Mouse (Mus musculus): ENCODE measurements at regions not wholly inside any gene's neighbourhood (a gene's known extent, or its start where the extent isn't known, plus 50 kb on each side); places are given as distances from the start of the nearest gene placed in this dataset.

DNA sequence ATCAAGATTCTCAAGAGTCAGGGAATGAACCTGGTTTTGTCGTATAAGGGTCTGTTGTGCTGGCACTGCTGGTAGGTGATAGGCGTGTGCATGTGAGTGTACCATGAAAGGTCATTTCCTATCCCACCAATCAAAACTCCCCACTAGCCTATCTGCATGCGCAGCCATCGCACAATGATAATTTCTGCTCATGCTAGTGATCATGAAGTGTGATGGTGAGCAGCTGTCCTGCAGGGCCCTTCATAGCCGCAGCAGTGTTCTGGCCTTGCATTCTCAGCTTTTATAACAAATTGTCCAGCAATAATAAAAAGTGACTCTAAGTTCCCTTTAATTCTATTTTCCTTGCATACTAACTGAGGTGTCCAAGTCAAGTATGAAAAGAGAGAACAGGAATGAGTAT lies 321.7 kb upstream of the Spred2 start:
- no peak for TF ChIP-seq CTCF (IDR thresholded peaks at IDR 0.05; ENCODE audit: borderline replicate concordance, insufficient read depth, low read length)
- no peak for TF ChIP-seq POLR2A (IDR thresholded peaks at IDR 0.05; ENCODE audit: low read depth, low read length)

Data from embryonic fibroblast, embryonic 13.5 days (primary cell).